Comparison of ENCODE assay signal across 27 mouse cellular contexts in genomic region chr3:155776019-155776418, GRCm38 (mm10).
DNase-seq lines count a peak whose midpoint lies in the region; ATAC-seq and TF ChIP-seq lines count a peak whose summit lies in the region.
"Had no signal": no experiment of that assay in that cellular context is flagged by ENCODE, and none has a peak within 500 bp of the region (broad histone marks: within the 10 kb centered on the region; RNA-seq: fewer than 3 reads in every experiment).

No protein-coding gene starts in this region.

- H3K27ac ChIP-seq in CH12.LX (ENCODE audit: insufficient read depth, low read depth) = no peak overlapping the region
- H3K27ac ChIP-seq in embryonic facial prominence, embryonic 10.5 days (replicated peaks) = no peak overlapping the region
- H3K27ac ChIP-seq: embryonic facial prominence, embryonic 12.5 days; embryonic facial prominence, embryonic 15.5 days; heart, adult 2 months; heart, embryonic 10.5 days; heart, embryonic 13.5 days; hindbrain, embryonic 12.5 days; hindbrain, embryonic 15.5 days had no signal

- no peaks in the 10 kb centered on the region for H3K36me3 ChIP-seq in CH12.LX (replicated peaks in 1 of 2; ENCODE audit: control insufficient read depth in 1 of 2, insufficient read depth in 1 of 2, low read length in 1 of 2)
- no peaks in the 10 kb centered on the region for H3K36me3 ChIP-seq in embryonic facial prominence, embryonic 10.5 days (replicated peaks)
- H3K36me3 ChIP-seq: embryonic facial prominence, embryonic 12.5 days; embryonic facial prominence, embryonic 15.5 days; heart, embryonic 10.5 days; heart, embryonic 13.5 days; hindbrain, embryonic 12.5 days; hindbrain, embryonic 15.5 days had no signal

- no peak for TF ChIP-seq EP300 in CH12.LX (IDR thresholded peaks at IDR 0.05; ENCODE audit: low read length)

- no peak for TF ChIP-seq RAD21 in CH12.LX (IDR thresholded peaks at IDR 0.05; ENCODE audit: low read depth, low read length)

- H3K4me3 ChIP-seq in CH12.LX (replicated peaks in 1 of 3; ENCODE audit: low read depth in 2 of 3, low read length in 2 of 3, poor library complexity in 1 of 3) = no peak overlapping the region
- H3K4me3 ChIP-seq in embryonic facial prominence, embryonic 10.5 days = no peak overlapping the region
- H3K4me3 ChIP-seq: embryonic facial prominence, embryonic 12.5 days; embryonic facial prominence, embryonic 15.5 days; heart, adult 2 months; heart, embryonic 10.5 days; heart, embryonic 13.5 days; hindbrain, embryonic 12.5 days; hindbrain, embryonic 15.5 days had no signal

- no peaks in the 10 kb centered on the region for H3K4me1 ChIP-seq in CH12.LX (ENCODE audit: control insufficient read depth in 1 of 2, insufficient read depth in 2 of 2)
- no peaks in the 10 kb centered on the region for H3K4me1 ChIP-seq in embryonic facial prominence, embryonic 10.5 days
- H3K4me1 ChIP-seq: embryonic facial prominence, embryonic 12.5 days; embryonic facial prominence, embryonic 15.5 days; heart, embryonic 10.5 days; heart, embryonic 13.5 days; hindbrain, embryonic 12.5 days; hindbrain, embryonic 15.5 days had no signal

- no peak overlapping the region for H3K4me2 ChIP-seq in CH12.LX (ENCODE audit: insufficient read depth, low read depth, poor library complexity, severe bottlenecking)
- H3K4me2 ChIP-seq: embryonic facial prominence, embryonic 12.5 days; embryonic facial prominence, embryonic 15.5 days; heart, embryonic 13.5 days; hindbrain, embryonic 12.5 days; hindbrain, embryonic 15.5 days had no signal

- in situ Hi-C loops in CH12.LX (cut with MboI; ENCODE audit: low pct_ligation_motif_present, low pct_unique_long_range_greater_than_20kb, low sequenced_read_pairs) = no loop called here

- WGBS in embryonic facial prominence, embryonic 10.5 days = 96% methylated on average over 1 of the region's 1 CpGs

- no peak for TF ChIP-seq CTCF in CH12.LX (conservative IDR thresholded peaks at IDR 0.05 in 1 of 2, IDR thresholded peaks at IDR 0.05 in 1 of 2; ENCODE audit: low read depth in 2 of 2, low read length in 2 of 2)

- ATAC-seq in common myeloid progenitor, adult 5-6 weeks (replicated peaks; ENCODE audit: low read depth, poor library complexity, severe bottlenecking) = 0 out of 2 replicates have a peak, but pooled peaks have one; percentile 29
- ATAC-seq in megakaryocyte progenitor cell, adult 5-6 weeks (replicated peaks; ENCODE audit: poor library complexity) = peak; percentile 52; the same call in 1 of the 2 replicates
- ATAC-seq: forebrain, embryonic 14.5 days; forebrain, postnatal 0 days; intestine, postnatal 0 days; Patski had no signal

- H3K27me3 ChIP-seq in CH12.LX (replicated peaks) = no peaks in the 10 kb centered on the region
- H3K27me3 ChIP-seq in embryonic facial prominence, embryonic 10.5 days (replicated peaks; ENCODE audit: low read depth, poor library complexity, severe bottlenecking) = no peaks in the 10 kb centered on the region
- H3K27me3 ChIP-seq: embryonic facial prominence, embryonic 12.5 days; embryonic facial prominence, embryonic 15.5 days; heart, embryonic 13.5 days; hindbrain, embryonic 12.5 days; hindbrain, embryonic 15.5 days; Patski had no signal

- no peak for TF ChIP-seq POLR2A in CH12.LX (IDR thresholded peaks at IDR 0.05; ENCODE audit: low read depth, low read length)

- H3K9me3 ChIP-seq in CH12.LX (replicated peaks; ENCODE audit: low read length) = peaks cover 2% of the 10 kb centered on the region
- H3K9me3 ChIP-seq in embryonic facial prominence, embryonic 10.5 days = no peaks in the 10 kb centered on the region
- H3K9me3 ChIP-seq: embryonic facial prominence, embryonic 12.5 days; embryonic facial prominence, embryonic 15.5 days; heart, embryonic 10.5 days; heart, embryonic 13.5 days; hindbrain, embryonic 12.5 days; hindbrain, embryonic 15.5 days had no signal

- H3K79me2 ChIP-seq in CH12.LX (replicated peaks; ENCODE audit: control insufficient read depth, extremely low read depth, insufficient read depth, poor library complexity, severe bottlenecking) = no peaks in the 10 kb centered on the region; the same call in 1 of the 2 replicates

- dilution Hi-C loops in CH12.LX (cut with MboI; ENCODE audit: extremely low pct_ligation_motif_present, extremely low pct_unique_long_range_greater_than_20kb, low sequenced_read_pairs) = no loop called here

- no peak overlapping the region for H3K9ac ChIP-seq in CH12.LX (ENCODE audit: insufficient read depth, low read depth)
- H3K9ac ChIP-seq: embryonic facial prominence, embryonic 12.5 days; embryonic facial prominence, embryonic 15.5 days; forebrain, postnatal 0 days; heart, embryonic 13.5 days; hindbrain, embryonic 12.5 days; hindbrain, embryonic 15.5 days had no signal

- DNase-seq in CH12.LX (ENCODE audit: extremely low read depth) = peak; percentile 27
- no peak for DNase-seq in embryonic facial prominence, embryonic 10.5 days (ENCODE audit: low spot score)
- DNase-seq in adrenal gland, adult 18-20 months (ENCODE audit: low spot score in 2 of 2) = no peak
- DNase-seq in embryo, embryonic 10.5 days (ENCODE audit: low spot score) = no peak
- DNase-seq: adrenal gland, adult 2 months; adrenal gland, postnatal 14 days; B cell, adult 2 months; cerebellum, adult 11 months; cerebellum, adult 2 months; cerebellum, adult 9-11 months; cerebellum, postnatal 25 days; forebrain, postnatal 0 days; gastrocnemius, postnatal 25 days; heart, adult 2 months; heart, postnatal 14 days; heart, postnatal 4 days had no signal

TF ChIP-seq in CH12.LX, 34 proteins besides CTCF, POLR2A, EP300 and RAD21:
- TF ChIP-seq CHD2 (IDR thresholded peaks at IDR 0.05; ENCODE audit: low read length) = no peak
- TF ChIP-seq MAX (IDR thresholded peaks at IDR 0.05; ENCODE audit: low read length) = no peak
- no peak for TF ChIP-seq TCF12 (IDR thresholded peaks at IDR 0.05; ENCODE audit: low read depth, low read length)
- TF ChIP-seq ZKSCAN1 (IDR thresholded peaks at IDR 0.05; ENCODE audit: borderline replicate concordance, low read depth, low read length) = no peak
- TF ChIP-seq MXI1 (IDR thresholded peaks at IDR 0.05; ENCODE audit: low read depth, low read length) = no peak
- no peak for TF ChIP-seq MYC (IDR thresholded peaks at IDR 0.05; ENCODE audit: low read depth, low read length)
- no peak for TF ChIP-seq GABPA (IDR thresholded peaks at IDR 0.05; ENCODE audit: insufficient replicate concordance, low read depth, low read length)
- no peak for TF ChIP-seq MAZ (IDR thresholded peaks at IDR 0.05; ENCODE audit: low read depth, low read length)
- TF ChIP-seq PAX5 (IDR thresholded peaks at IDR 0.05; ENCODE audit: low read length) = no peak
- no peak for TF ChIP-seq IRF4 (IDR thresholded peaks at IDR 0.05; ENCODE audit: low read depth, low read length)
- TF ChIP-seq JUND (conservative IDR thresholded peaks at IDR 0.05; ENCODE audit: low read depth, low read length) = no peak
- TF ChIP-seq NRF1 (IDR thresholded peaks at IDR 0.05; ENCODE audit: low read depth, low read length) = no peak
- TF ChIP-seq POLR2AphosphoS2 (IDR thresholded peaks at IDR 0.05; ENCODE audit: low read depth, low read length) = no peak
- TF ChIP-seq KAT2A (IDR thresholded peaks at IDR 0.05; ENCODE audit: insufficient replicate concordance, low read length) = no peak
- no peak for TF ChIP-seq BHLHE40 (IDR thresholded peaks at IDR 0.05; ENCODE audit: low read depth, low read length)
- no peak for TF ChIP-seq ZNF384 (IDR thresholded peaks at IDR 0.05; ENCODE audit: low read depth, low read length)
- no peak for TF ChIP-seq ELF1 (IDR thresholded peaks at IDR 0.05; ENCODE audit: low read depth, low read length)
- TF ChIP-seq RCOR1 (conservative IDR thresholded peaks at IDR 0.05; ENCODE audit: low read depth, low read length) = no peak
- no peak for TF ChIP-seq HCFC1 (IDR thresholded peaks at IDR 0.05; ENCODE audit: low read depth, low read length)
